Mouse (Mus musculus): Measurements from ENCODE around the gene Gm6904.
"Not testable (repeated sequence)": the region's sequence is repeated elsewhere in the genome, so short reads cannot be mapped to it uniquely, and the experiment has no call there.

The Gm6904 gene

GRCm38 (mm10) chr14:59260056-59260455 is at the start of gene Gm6904:
Gene Gm6904 (minus strand): TSS chr14:59260216.
- peak; percentile 42 for DNase-seq (ENCODE audit: low read depth)

GRCm38 (mm10) chr14:59297391-59297790 is 37.4 kb upstream of the Gm6904 start, which contains the start of gene Phf11a:
Gene Phf11a (minus strand): TSS chr14:59297522.
- DNase-seq (ENCODE audit: low read depth), result peak; percentile 9

DNA sequence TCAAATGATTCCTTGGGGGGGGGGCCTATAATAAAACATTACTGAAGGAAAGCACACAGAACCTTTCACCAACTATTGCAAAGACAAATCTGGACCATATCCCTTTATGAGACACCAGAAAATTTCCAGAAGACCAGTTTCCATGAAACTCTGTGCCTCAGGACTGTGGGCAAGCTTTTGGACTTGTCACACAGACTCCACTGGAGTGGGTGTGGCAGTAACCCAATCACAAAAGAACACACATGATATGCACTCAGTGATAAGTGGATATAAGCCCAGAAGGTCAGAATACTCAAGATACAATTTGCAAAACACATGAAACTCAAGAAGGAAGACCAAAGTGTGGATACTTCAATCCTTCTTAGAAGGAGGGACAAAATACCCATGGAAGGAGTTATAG is 31.8 kb upstream of the Gm6904 start:
- DNase-seq (ENCODE audit: low read depth), result not testable (repeated sequence)

GRCm38 (mm10) chr14:59274961-59275360 is 14.9 kb upstream of the Gm6904 start:
- DNase-seq (ENCODE audit: low read depth), result not testable (repeated sequence)

GRCm38 (mm10) chr14:59255861-59256260 is 4.2 kb downstream of the Gm6904 start:
- DNase-seq (ENCODE audit: low read depth), result not testable (repeated sequence)

DNA sequence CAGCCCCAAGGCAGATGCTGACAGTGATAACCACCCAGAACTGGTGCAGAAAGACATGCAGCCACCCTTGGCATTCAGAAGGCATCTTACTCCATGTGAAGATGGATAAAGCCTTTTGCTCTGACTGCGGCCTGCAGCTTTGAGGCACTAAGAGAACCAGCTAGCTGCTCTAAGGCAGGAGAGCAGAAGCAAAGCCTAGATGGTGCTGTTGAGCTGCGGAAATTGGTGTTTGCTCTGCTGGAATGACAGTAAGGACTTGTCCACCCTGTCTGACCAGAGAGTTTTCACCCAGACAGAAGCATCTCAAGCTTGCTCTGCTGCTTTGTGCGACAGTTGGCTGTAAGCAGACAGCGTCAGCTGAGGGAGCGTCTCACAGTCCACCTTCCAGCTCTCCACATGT is 9.7 kb downstream of the Gm6904 start:
- DNase-seq (ENCODE audit: low read depth), result peak; percentile 16

GRCm38 (mm10) chr14:59233635-59234034 is 26.4 kb downstream of the Gm6904 start:
- DNase-seq (ENCODE audit: low read depth), result no peak

DNA sequence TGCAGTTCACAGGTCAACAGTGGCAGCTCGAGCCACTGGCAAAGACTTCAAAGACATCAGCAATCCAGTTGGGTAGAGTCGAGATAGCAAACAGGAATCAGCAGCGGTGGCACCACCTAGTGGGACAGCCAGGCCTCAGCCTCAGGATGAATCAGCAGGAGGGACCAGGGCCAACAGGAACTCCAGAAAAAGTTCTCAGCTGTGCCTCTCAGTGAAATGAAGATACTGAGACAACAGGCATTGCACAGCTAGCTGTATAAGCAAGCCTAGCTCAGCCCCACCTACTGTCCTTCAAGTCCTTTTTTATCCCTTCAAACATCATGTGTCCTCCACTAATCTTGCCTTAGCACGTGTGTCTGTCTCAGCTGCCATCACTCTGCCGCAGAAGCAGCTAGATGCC is 28.0 kb downstream of the Gm6904 start:
- DNase-seq (ENCODE audit: low read depth), result peak; percentile 26

- DNase-seq (ENCODE audit: low read depth), result no peak
Observed at GRCm38 (mm10) chr14:59230331-59230966, 29.6 kb downstream of the Gm6904 start.

DNA sequence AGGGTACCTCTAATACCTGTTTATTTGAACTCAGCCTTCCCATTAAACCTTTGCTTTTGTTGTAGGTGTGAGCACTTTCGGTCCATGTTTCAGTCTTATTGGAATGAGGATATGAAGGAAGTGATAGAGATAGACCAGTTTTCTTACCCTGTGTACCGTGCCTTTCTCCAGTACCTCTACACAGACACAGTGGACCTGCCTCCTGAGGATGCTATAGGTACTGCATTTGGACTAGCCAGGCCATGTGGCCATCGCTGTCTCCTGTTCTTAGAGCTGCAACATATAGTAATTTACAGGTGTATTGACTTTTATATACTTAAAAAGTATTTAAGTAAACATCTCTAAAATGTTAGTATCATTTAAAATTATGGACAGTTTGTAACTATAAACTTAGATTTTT is 30.2 kb downstream of the Gm6904 start:
- no peak for DNase-seq (ENCODE audit: low read depth)

- DNase-seq (ENCODE audit: low read depth), result no peak
Observed at GRCm38 (mm10) chr14:59226240-59226639, 33.8 kb downstream of the Gm6904 start.

GRCm38 (mm10) chr14:59219241-59219640 is 40.8 kb downstream of the Gm6904 start:
- DNase-seq (ENCODE audit: low read depth), result peak; percentile 3

DNA sequence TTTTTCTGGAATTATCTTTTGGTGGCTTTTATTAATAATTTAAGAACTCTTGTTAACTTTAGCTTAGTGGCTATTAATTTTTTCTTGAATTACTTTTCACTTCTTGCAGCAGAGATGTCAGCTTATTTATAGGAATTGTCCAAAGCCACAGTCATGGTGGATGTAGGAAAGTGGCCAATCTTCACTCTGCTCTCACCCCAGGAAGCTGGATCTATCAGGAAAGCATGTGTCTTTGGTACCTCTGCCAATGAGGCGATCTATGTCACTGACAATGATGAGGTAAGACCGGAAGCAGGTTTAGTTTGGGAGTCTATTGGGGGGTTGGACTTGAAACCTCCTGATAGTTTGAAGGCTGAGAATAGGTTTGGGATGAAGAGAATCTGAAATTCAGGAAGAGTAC is 50.2 kb downstream of the Gm6904 start:
- no peak for DNase-seq (ENCODE audit: low read depth)

GRCm38 (mm10) chr14:59209003-59209402 is 51.0 kb downstream of the Gm6904 start:
- DNase-seq (ENCODE audit: low read depth), result no peak

DNA sequence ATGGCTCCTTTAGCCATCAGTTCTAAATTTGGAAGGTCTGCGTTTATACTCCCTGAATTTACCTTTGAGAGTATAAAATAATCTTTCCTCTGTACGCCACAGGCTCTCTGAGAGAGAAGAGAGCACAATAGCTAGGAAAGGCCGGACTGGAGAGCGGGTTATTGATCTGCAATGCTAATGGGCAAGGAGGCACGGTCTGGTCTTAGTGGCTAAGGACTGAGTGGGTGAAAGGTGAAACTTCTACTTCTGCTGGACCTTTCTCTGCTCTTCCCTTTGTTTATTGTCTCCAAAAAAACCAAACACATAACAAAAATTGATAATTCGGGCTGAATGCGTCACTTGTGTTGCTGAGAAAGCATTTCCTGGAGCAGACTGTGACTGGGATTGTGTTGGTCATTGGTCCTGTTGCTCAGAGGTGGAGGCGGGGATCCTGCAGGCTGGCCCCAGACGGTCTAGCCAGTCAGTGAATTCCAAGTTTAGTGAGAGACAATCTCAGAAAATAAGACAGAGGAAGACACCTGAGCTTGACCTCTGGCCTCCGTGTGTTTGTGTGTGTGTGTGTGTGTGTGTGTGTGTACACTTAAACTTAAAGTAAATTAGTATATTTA is 53.9 kb downstream of the Gm6904 start:
- DNase-seq (ENCODE audit: low read depth), result no peak

- no peak for DNase-seq (ENCODE audit: low read depth)
Observed at GRCm38 (mm10) chr14:59205461-59205860, 54.6 kb downstream of the Gm6904 start.

- DNase-seq (ENCODE audit: low read depth), result no peak
Observed at GRCm38 (mm10) chr14:59201604-59202215, 58.3 kb downstream of the Gm6904 start.

DNA sequence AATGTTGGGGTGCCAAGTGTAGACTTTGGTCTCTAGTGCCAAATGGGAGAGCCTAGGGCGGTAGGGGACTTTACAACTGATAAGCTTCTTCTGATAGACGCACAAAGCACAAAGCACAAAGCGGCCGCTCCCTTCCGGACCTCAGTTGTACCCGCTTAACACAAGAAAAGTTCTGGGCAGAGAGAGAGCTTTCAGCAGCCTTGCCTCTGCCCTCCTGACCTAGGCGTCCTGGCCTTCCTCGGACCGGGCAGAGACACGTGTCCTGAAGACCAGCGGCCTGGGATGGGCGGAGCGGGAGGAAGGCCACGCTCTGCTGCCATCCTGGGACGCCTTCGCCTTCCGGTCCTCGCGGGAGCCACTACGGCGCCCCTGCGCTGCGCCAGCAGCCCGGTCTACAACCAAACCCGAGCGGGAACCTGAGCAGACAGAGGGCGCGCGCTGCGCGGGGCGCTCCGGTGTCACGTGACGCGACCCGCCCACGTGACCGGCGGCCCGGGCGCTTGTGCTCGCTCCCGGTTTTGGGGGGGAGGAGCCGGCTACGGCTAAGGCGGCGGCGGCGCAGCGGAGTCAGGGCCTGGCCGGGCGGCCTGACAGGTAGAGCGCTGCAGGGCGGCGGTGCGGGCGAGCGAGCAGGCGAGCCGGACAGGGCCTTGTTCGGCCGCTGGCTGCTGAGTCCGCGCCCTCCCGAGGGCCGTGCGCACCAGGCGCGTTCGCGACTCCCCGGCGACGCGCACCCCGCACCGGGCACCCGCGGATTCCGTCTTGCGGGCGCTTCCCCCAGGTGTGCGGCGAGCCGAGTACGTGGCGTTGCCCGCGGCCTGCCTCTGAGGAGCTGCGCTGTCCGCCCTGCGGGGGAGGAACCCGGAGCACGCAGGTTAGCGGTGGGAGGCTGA is 59.1 kb downstream of the Gm6904 start, which contains the start of gene Rcbtb1:
Gene Rcbtb1 (plus strand): TSS at position 499 of the 893 bp plus-strand sequence.
- no peak for DNase-seq (ENCODE audit: low read depth)

Measured in 416B (cell line).